Comparison of ENCODE assay signal across 9 mouse cellular contexts in the genomic region with DNA sequence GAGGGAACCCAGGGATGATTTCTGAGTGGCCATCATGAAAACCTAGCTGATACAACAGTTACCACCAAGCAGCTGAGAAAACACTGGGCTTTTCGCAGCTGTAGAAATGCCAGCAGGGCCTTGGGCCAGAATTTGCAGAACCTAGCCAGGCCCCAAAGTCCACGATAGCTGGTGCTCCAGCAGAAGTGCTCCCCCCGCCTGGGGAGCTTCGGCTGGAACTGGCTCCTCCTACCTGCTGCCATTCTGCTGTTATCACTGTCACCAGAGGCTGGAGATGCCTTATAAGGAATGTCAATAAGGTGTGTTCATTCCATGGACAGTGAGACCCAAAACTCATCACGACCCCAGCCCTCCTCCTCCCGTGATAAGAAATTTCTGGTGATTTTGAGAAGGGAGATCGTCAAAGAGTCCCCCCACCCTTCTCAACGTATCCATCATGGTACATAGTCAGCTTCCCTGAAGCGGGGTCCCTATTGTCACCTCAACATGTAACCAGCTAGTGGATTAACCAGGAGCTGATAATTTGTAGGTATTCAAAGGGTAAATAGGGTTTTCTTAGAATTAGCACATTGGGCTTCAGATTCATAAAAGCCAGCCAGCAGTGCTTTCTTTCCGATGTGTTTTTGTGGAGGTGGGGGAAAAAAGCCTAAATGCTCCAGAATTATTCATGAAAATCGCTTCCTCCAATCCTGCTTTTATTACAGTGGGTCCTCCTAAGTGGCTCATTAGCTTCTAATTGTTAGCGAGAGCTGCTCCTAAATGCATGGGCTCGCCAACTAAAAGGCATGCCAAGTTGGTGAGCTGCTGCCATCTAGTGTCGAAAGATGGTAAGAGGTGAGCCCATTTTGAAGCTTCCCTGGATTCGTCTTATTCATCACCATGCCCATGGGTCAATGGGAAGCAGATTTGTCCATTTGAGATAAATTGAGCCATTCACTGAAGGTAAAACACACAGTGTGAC. TPM values are rescaled to one million over a fixed set of nuclear protein-coding genes. Genes with fewer than 3 reads are reported as not detected.
DNase-seq lines count a peak whose midpoint lies in the region; ATAC-seq and TF ChIP-seq lines count a peak whose summit lies in the region.
"Had no signal": no experiment of that assay in that cellular context is flagged by ENCODE, and none has a peak within 500 bp of the region (broad histone marks: within the 10 kb centered on the region; RNA-seq: fewer than 3 reads in every experiment).

No protein-coding gene starts in this region.

- DNase-seq in c-Kit-negative CD71-positive TER-119-positive erythroid progenitor cells, embryonic 14.5 days (ENCODE audit: low read depth, low spot score): peak; percentile 55
- peak; percentile 75 for DNase-seq in forebrain, embryonic 10.5 days (ENCODE audit: extremely low spot score, low spot score)
- DNase-seq in kidney, postnatal 36 days: peak; percentile 76 to 86
- DNase-seq in liver, embryonic 13.5 days: peak; percentile 46

- TF ChIP-seq CTCF in E14TG2a.4 (conservative IDR thresholded peaks at IDR 0.05; ENCODE audit: low read length): peak; percentile 91

- H3K27ac ChIP-seq in forebrain, embryonic 10.5 days: peak overlapping the region; percentile 48; the same call in 1 of the 2 replicates
- H3K27ac ChIP-seq in heart, embryonic 15.5 days: no peak overlapping the region
- no peak overlapping the region for H3K27ac ChIP-seq in liver, embryonic 13.5 days
- H3K27ac ChIP-seq in neural tube, embryonic 12.5 days: no peak overlapping the region
- H3K27ac ChIP-seq in stomach, embryonic 16.5 days (ENCODE audit: low read length): no peak overlapping the region

- H3K9ac ChIP-seq in heart, embryonic 15.5 days: no peak overlapping the region
- no peak overlapping the region for H3K9ac ChIP-seq in liver, embryonic 13.5 days
- H3K9ac ChIP-seq in neural tube, embryonic 12.5 days: no peak overlapping the region
- H3K9ac ChIP-seq in stomach, embryonic 16.5 days (ENCODE audit: low read length): no peak overlapping the region

- no peak overlapping the region for H3K4me2 ChIP-seq in heart, embryonic 15.5 days
- H3K4me2 ChIP-seq in liver, embryonic 13.5 days: peak overlapping the region; percentile 19
- peak overlapping the region; percentile 16; the same call in 1 of the 2 replicates for H3K4me2 ChIP-seq in neural tube, embryonic 12.5 days (replicated peaks)
- peak overlapping the region; percentile 4; the same call in 1 of the 2 replicates for H3K4me2 ChIP-seq in stomach, embryonic 16.5 days (ENCODE audit: low read depth, low read length)

- no peak overlapping the region for H3K4me3 ChIP-seq in E14TG2a.4 (replicated peaks; ENCODE audit: low read length)
- no peak overlapping the region for H3K4me3 ChIP-seq in forebrain, embryonic 10.5 days
- no peak overlapping the region for H3K4me3 ChIP-seq in heart, embryonic 15.5 days
- H3K4me3 ChIP-seq in liver, embryonic 13.5 days (replicated peaks): no peak overlapping the region
- no peak overlapping the region for H3K4me3 ChIP-seq in neural tube, embryonic 12.5 days
- no peak overlapping the region for H3K4me3 ChIP-seq in stomach, embryonic 16.5 days (replicated peaks; ENCODE audit: low read length)

- H3K27me3 ChIP-seq in E14TG2a.4 (ENCODE audit: insufficient read depth, low read length): peaks cover 6% of the 10 kb centered on the region; the same call in 1 of the 2 replicates
- H3K27me3 ChIP-seq in forebrain, embryonic 10.5 days (ENCODE audit: poor library complexity, severe bottlenecking): no peaks in the 10 kb centered on the region
- no peaks in the 10 kb centered on the region for H3K27me3 ChIP-seq in heart, embryonic 15.5 days
- no peaks in the 10 kb centered on the region for H3K27me3 ChIP-seq in liver, embryonic 13.5 days
- H3K27me3 ChIP-seq in neural tube, embryonic 12.5 days (replicated peaks): no peaks in the 10 kb centered on the region
- H3K27me3 ChIP-seq in stomach, embryonic 16.5 days (ENCODE audit: control insufficient read depth, insufficient read depth, low read length): no peaks in the 10 kb centered on the region

- peaks cover 3% of the 10 kb centered on the region for H3K4me1 ChIP-seq in E14TG2a.4 (replicated peaks; ENCODE audit: low read depth, low read length)
- peaks cover 7% of the 10 kb centered on the region for H3K4me1 ChIP-seq in forebrain, embryonic 10.5 days
- H3K4me1 ChIP-seq in heart, embryonic 15.5 days (replicated peaks): peaks cover 7% of the 10 kb centered on the region
- peaks cover 9% of the 10 kb centered on the region for H3K4me1 ChIP-seq in liver, embryonic 13.5 days (replicated peaks)
- H3K4me1 ChIP-seq in neural tube, embryonic 12.5 days: 0 out of 2 replicates have a peak, but pooled peaks cover 5% of the 10 kb centered on the region
- no peaks in the 10 kb centered on the region for H3K4me1 ChIP-seq in stomach, embryonic 16.5 days (ENCODE audit: control insufficient read depth, insufficient read depth, low read length)

- 41% methylated on average over 15 of the region's 15 CpGs for WGBS in forebrain, embryonic 10.5 days
- WGBS in heart, embryonic 15.5 days: 29% methylated on average over 15 of the region's 15 CpGs
- WGBS in liver, embryonic 13.5 days (ENCODE audit: insufficient replicate concordance): 29% methylated on average over 15 of the region's 15 CpGs
- 38% methylated on average over 15 of the region's 15 CpGs for WGBS in neural tube, embryonic 12.5 days
- WGBS in stomach, embryonic 16.5 days: 35% methylated on average over 15 of the region's 15 CpGs

- H3K36me3 ChIP-seq in E14TG2a.4 (ENCODE audit: insufficient read depth, low read length): no peaks in the 10 kb centered on the region
- H3K36me3 ChIP-seq in forebrain, embryonic 10.5 days (replicated peaks): no peaks in the 10 kb centered on the region
- peaks cover 2% of the 10 kb centered on the region; the same call in 1 of the 2 replicates for H3K36me3 ChIP-seq in heart, embryonic 15.5 days
- H3K36me3 ChIP-seq in liver, embryonic 13.5 days: no peaks in the 10 kb centered on the region
- no peaks in the 10 kb centered on the region for H3K36me3 ChIP-seq in neural tube, embryonic 12.5 days
- no peaks in the 10 kb centered on the region for H3K36me3 ChIP-seq in stomach, embryonic 16.5 days (ENCODE audit: control insufficient read depth, insufficient read depth, low read length)

- ATAC-seq in heart, embryonic 15.5 days (replicated peaks; ENCODE audit: insufficient number of reproducible peaks, insufficient read depth, low FRiP score, low read depth): 0 out of 2 replicates have a peak, but pooled peaks have one; percentile 31
- ATAC-seq in liver, embryonic 13.5 days (ENCODE audit: low read depth): peak; percentile 43; the same call in 1 of the 2 replicates
- ATAC-seq in neural tube, embryonic 12.5 days (ENCODE audit: low FRiP score, low read depth): peak; percentile 85
- ATAC-seq in stomach, embryonic 16.5 days (ENCODE audit: insufficient read depth, low FRiP score): no peak; the same call in 1 of the 2 replicates

- H3K9me3 ChIP-seq in E14TG2a.4 (ENCODE audit: low read length): peaks cover 4% of the 10 kb centered on the region; the same call in 1 of the 2 replicates
- H3K9me3 ChIP-seq in forebrain, embryonic 10.5 days: no peaks in the 10 kb centered on the region
- no peaks in the 10 kb centered on the region for H3K9me3 ChIP-seq in heart, embryonic 15.5 days (replicated peaks)
- H3K9me3 ChIP-seq in liver, embryonic 13.5 days (replicated peaks): no peaks in the 10 kb centered on the region
- no peaks in the 10 kb centered on the region for H3K9me3 ChIP-seq in neural tube, embryonic 12.5 days
- H3K9me3 ChIP-seq in stomach, embryonic 16.5 days (replicated peaks; ENCODE audit: control insufficient read depth, low read length): no peaks in the 10 kb centered on the region

RNA-seq across cellular contexts. Expression of a gene that starts 54.0 kb away (rescaled TPM):
- 0.18 and 0.22 TPM in 2 replicates for polyA plus RNA-seq in forebrain, embryonic 10.5 days (2016; fragmentation: Nextera tagmentation; extraction: Ambion mirVana)
- not detected in 2 replicates for polyA plus RNA-seq in heart, embryonic 15.5 days (2015; fragmentation: Nextera tagmentation; extraction: Ambion mirVana)
- polyA plus RNA-seq in liver, embryonic 13.5 days (2015; fragmentation: Nextera tagmentation; extraction: Ambion mirVana): not detected in 2 replicates
- not detected in 2 replicates for polyA plus RNA-seq in neural tube, embryonic 12.5 days (2016; fragmentation: Nextera tagmentation; extraction: Ambion mirVana)
- polyA plus RNA-seq in stomach, embryonic 16.5 days (2015; fragmentation: Nextera tagmentation; extraction: Ambion mirVana): not detected in 2 replicates
- polyA plus RNA-seq: liver, embryonic 16.5 days had no signal
